Mouse (Mus musculus) testis, adult 2 months (tissue): ENCODE data around the gene Kcnf1. TPM values are rescaled to one million over a fixed set of nuclear protein-coding genes. Genes with fewer than 3 reads are reported as not detected.

Experiments used
- H3K27ac ChIP-seq: fragments of 200-500 bp; 2 replicates; pipeline ENCODE4 v1.5.1; 2012; ENCODE audit warnings: low read depth, low read length; ENCODE audit not compliant: control insufficient read depth, insufficient read depth
- H3K27me3 ChIP-seq: fragments of 200-500 bp; 2 replicates; pipeline ENCODE4 v1.6.1; 2012; ENCODE audit warnings: mild to moderate bottlenecking, low read length, moderate library complexity; ENCODE audit not compliant: control insufficient read depth, insufficient read depth
- H3K36me3 ChIP-seq: fragments of 200-500 bp; 2 replicates; pipeline ENCODE4 v1.6.1; 2012; ENCODE audit warnings: mild to moderate bottlenecking, low read length; ENCODE audit not compliant: control insufficient read depth, insufficient read depth
- H3K4me1 ChIP-seq: fragments of 200-500 bp; 2 replicates; pipeline ENCODE4 v1.6.1; 2012; ENCODE audit warnings: low read length; ENCODE audit not compliant: control insufficient read depth, insufficient read depth
- H3K4me3 ChIP-seq: fragments of 200-500 bp; 2 replicates; pipeline ENCODE4 v1.5.1; 2012; ENCODE audit warnings: low read depth, mild to moderate bottlenecking, low read length, moderate library complexity, mixed read lengths; ENCODE audit not compliant: control insufficient read depth
- CTCF ChIP-seq: fragments of 200-500 bp; IDR thresholded peaks from 2 replicates; pipeline ENCODE4 v1.5.1; 2012; ENCODE audit warnings: low read depth, mild to moderate bottlenecking, inconsistent platforms, low read length, moderate library complexity; ENCODE audit not compliant: control insufficient read depth, insufficient read depth, insufficient replicate concordance
- POLR2A ChIP-seq: fragments of 200-500 bp; IDR thresholded peaks from 2 replicates; pipeline ENCODE4 v1.6.1; 2012; ENCODE audit warnings: low read depth, mild to moderate bottlenecking, inconsistent platforms, low read length, moderate library complexity; ENCODE audit not compliant: control insufficient read depth
- polyA plus RNA-seq: library from polyadenylated mRNA; depleted of rRNA; stranded (reverse); fragments of >200 nt; gene quantifications from 2 replicates; pipeline ENCODE4 v1.2.3, GENCODE M21; 2012

Kcnf1 gene
- polyA plus RNA-seq, 1 experiment, result 0.59 TPM

DNA sequence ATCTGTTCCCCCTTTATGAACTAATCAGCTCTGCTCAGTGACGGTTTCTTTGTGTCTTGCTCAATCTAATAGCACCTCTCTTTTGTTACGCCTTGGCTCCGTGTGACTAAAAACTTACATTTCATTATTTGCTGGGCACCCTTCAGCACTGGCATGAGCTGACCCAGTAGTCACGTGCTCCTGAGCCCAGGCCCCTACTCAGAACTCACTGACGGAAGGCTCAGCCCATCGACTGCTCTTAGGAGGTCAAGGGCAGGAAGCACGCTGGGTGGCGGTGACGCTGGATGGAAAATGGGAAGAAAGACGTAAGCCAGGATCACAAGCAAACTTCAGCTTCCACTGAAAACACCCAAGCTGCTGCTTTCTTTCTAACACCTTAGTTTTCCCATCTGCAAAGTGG is 7.1 kb upstream of the Kcnf1 start:
- no peaks in the 10 kb centered on the region for H3K27me3 ChIP-seq

DNA sequence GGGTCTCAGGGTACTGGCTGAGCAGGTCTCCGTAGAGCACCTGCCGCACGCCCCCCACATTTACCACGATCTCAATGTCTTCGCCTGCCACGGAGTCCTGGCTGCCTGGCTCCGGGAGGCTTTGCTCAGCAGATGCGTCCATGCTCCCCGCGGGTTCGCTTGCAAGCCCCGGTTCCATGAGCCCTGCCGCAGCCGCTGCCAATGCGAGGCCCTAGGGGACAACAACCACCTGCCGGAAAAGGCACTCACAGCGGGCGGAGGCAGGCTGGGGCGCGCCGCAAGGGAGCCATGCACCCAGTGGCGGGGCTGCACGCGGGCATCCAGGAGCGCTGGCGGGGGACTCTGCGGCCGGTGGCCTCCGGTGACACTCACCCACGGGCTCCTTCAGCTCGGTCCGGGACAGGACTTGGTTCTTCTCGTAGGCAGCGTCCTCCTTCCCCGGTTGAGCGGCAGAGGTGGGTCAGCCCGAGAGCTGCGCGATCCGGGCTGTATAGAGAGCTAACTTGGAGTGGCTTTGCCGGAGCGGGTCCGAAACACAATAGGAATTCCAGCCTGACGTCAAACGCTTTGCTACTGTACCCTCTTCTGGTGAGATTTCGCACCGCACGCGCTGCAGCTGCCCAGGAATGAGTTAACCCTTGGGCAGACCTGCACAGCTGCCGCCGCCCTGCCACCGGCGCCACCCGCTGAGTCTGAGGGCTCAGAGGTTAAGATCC is 489 bp downstream of the Kcnf1 start:
- Histone ChIP-seq H3K36me3 (no peaks in the 10 kb centered on the region), H3K4me3 (peak overlapping the region; percentile 3; the same call in 1 of the 2 replicates), H3K4me1 (peaks cover 4% of the 10 kb centered on the region), H3K27me3 (no peaks in the 10 kb centered on the region), H3K27ac (no peak overlapping the region)
- no peak for TF ChIP-seq CTCF
- TF ChIP-seq POLR2A, result no peak

More for the DNA sequence above, 7.1 kb upstream of the Kcnf1 start:
- Histone ChIP-seq H3K27ac (no peak overlapping the region), H3K36me3 (no peaks in the 10 kb centered on the region), H3K4me3 (peak overlapping the region; percentile 41), H3K4me1 (peaks cover 4% of the 10 kb centered on the region)
- no peak for TF ChIP-seq CTCF
- no peak for TF ChIP-seq POLR2A

DNA sequence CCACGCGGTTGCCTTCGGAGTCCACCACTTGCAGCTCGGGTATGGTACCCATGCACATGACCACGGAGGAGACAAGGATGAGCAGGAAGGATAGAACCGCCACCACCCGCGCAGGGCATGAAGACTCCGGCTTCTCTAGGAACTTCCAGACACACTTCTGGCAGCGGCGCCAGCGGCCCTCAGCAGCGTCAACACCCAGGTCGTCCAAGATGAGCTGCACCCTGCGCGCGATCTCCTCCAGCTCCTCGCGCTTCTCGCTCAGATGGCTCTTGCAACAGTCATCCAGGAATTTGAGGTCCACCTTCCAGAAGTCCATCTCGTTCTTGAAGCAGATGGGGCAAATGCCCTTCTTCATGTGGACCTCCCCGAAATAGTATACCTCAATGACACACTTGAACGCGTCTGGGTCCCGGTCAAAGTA is 1.1 kb downstream of the Kcnf1 start:
- no peak overlapping the region for H3K4me3 ChIP-seq
- no peaks in the 10 kb centered on the region for H3K36me3 ChIP-seq
- no peak overlapping the region for H3K27ac ChIP-seq
- H3K4me1 ChIP-seq, result peaks cover 4% of the 10 kb centered on the region
- TF ChIP-seq CTCF (no peak), POLR2A (no peak)
- no peaks in the 10 kb centered on the region for H3K27me3 ChIP-seq

DNA sequence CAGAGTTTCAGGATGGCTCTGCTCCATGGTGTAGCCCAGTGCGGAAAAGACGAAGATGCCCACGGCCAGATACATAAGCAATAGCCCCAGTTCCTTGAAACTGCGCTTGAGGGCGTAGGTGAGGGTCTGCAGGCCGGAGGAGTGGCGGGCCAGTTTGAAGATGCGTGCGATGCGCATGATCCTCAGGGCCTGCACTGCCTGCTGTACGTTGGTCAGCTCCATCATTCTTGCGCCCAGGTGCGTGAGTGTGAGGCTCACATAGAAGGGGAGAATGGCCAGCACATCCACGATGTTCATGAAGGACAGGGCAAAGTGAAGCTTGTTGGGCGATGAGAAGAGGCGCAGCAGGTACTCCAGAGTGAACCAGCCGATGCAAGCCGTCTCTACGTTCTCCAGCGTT is 1.6 kb downstream of the Kcnf1 start:
- H3K27ac ChIP-seq, result no peak overlapping the region
- no peaks in the 10 kb centered on the region for H3K27me3 ChIP-seq
- no peak overlapping the region for H3K4me3 ChIP-seq
- no peaks in the 10 kb centered on the region for H3K36me3 ChIP-seq
- no peak for TF ChIP-seq POLR2A
- TF ChIP-seq CTCF, result no peak
- peaks cover 4% of the 10 kb centered on the region for H3K4me1 ChIP-seq

DNA sequence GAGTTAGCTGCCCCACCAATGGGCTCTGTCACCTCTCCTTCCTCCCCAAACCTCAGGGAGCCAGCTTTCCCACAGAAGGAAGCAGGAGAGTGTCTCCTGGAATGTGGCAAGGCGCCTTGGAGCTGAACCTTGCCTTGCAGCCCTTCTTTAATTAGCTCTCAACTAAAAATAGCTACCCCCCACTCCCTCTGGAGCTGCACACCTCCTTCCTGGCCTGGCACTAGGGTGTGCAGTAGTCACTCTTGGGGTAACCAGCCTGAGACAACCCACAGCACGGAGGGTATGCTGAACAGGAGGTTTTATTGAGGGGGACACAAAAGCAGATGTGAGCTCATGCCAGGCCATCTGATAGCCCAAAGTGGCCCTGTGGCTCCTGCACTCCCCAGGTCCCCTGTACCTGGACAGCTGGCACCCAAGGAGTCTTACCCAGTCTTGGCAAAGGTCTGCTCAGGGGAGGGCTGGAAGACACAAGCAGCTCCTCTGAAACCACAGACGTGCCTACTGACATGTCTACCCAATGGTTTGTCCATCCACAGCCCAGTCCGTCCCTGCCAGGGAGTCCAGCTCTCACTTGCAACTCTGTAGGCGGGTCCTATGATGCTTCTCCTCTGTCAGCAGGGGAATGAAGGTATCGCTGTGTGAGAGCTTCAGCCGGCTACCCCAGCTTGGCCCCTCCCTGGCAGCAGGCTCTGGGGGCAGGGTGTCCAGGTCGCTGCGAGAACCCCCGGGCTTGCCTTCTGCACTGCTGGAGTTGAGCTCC is 2.4 kb downstream of the Kcnf1 start:
- Histone ChIP-seq H3K27ac (no peak overlapping the region), H3K4me3 (no peak overlapping the region), H3K27me3 (no peaks in the 10 kb centered on the region), H3K4me1 (peaks cover 4% of the 10 kb centered on the region), H3K36me3 (no peaks in the 10 kb centered on the region)
- TF ChIP-seq CTCF, result no peak
- no peak for TF ChIP-seq POLR2A

DNA sequence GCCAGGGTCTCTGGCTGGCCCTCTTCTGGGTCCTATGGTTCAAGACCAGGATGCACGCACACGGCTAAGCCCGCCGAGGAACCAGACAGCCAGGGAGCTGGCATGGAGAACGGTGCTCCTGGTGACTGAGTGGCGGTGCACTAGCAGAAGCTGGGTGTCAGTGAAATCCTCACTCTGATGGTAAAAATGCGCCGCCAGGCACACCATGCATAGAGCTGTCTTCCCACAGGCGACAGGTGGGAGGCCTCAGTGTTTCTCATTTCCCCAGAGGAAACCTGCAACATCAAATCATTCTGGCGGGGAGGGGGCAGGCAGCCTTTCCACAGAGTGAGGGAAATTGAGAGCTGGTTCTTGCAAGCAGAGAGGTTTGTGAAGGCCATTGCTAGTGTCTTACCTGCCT is 6.3 kb downstream of the Kcnf1 start:
- Histone ChIP-seq H3K27me3 (no peaks in the 10 kb centered on the region), H3K36me3 (no peaks in the 10 kb centered on the region), H3K4me3 (no peak overlapping the region), H3K4me1 (no peaks in the 10 kb centered on the region), H3K27ac (no peak overlapping the region)
- no peak for TF ChIP-seq CTCF
- TF ChIP-seq POLR2A, result no peak

DNA sequence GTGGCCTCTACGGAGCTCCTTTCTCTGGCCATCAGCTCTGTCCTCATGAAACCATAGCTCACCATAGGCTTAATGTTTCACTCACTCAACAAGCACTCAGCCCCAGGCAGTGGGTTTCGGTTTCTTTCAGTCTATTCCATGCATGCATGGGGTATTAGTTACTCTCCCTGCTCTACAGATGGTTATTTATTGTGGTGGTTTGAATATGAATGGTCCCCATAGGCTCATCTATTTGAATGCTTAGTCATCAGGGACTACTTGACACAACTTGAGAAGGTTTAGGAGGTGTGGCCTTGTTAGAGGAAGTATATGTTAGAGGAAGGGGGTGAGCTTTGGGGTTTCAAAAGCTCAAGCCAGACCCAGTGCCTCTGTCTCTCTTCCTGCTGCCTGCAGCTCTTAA is 10.6 kb downstream of the Kcnf1 start:
- Histone ChIP-seq H3K4me3 (no peak overlapping the region), H3K36me3 (no peaks in the 10 kb centered on the region), H3K27ac (no peak overlapping the region), H3K4me1 (no peaks in the 10 kb centered on the region), H3K27me3 (no peaks in the 10 kb centered on the region)
- TF ChIP-seq CTCF (no peak), POLR2A (no peak)
